Mouse (Mus musculus): ENCODE data around the gene Sobp.

DNA sequence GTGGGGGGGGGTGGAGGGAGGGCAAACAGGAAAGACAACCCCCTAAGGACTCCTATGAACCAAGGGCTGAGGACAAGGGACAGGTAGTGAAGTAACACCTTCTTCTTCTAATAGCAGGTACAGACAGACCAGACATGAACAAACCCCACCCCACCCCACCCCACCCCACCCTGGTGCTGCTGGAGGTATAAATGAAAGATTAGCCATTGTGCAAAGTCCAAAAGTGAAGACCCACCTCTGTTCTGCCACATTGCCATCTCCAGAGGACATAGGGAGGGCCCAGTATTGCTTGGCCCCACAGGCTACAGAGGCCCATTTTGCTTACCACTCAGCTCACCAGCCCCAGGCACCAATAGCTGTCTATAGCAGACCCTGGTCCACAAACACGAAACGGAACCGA lies 219.1 kb downstream of the Sobp start:
- no peak for TF ChIP-seq CTCF (conservative IDR thresholded peaks at IDR 0.05; ENCODE audit: insufficient read depth, insufficient read length, low read depth, low read length)
- TF ChIP-seq POLR2A (IDR thresholded peaks at IDR 0.05; ENCODE audit: low read depth, low read length) = no peak

Data from kidney, adult 2 months (tissue).